Mouse (Mus musculus) urinary bladder, adult 18-20 months (tissue): ENCODE results near the gene Kcnb1.
"Not testable (repeated sequence)": the region's sequence is repeated elsewhere in the genome, so short reads cannot be mapped to it uniquely, and the experiment has no call there.

Experiments used
- DNase-seq, 2 experiments: peaks; one replicate each; pipeline ENCODE4 v3.0.0; 2022; ENCODE audit warnings: low spot score in 2 of 2, mixed read lengths in 2 of 2

The Kcnb1 gene

GRCm38 (mm10) chr2:167204686-167205085 is 14.7 kb upstream of the Kcnb1 start:
- not testable (repeated sequence) for DNase-seq

- no peak for DNase-seq
Measured at GRCm38 (mm10) chr2:167203505-167204166, 13.7 kb upstream of the Kcnb1 start.

- no peak for DNase-seq
Measured at GRCm38 (mm10) chr2:167201463-167202291, 11.7 kb upstream of the Kcnb1 start.

- DNase-seq = no peak
Measured at GRCm38 (mm10) chr2:167198660-167199427, 8.9 kb upstream of the Kcnb1 start.

GRCm38 (mm10) chr2:167193361-167193760 is 3.4 kb upstream of the Kcnb1 start:
- DNase-seq = no peak

- no peak for DNase-seq
Measured at GRCm38 (mm10) chr2:167189291-167190075, 472 bp downstream of the Kcnb1 start.

GRCm38 (mm10) chr2:167188315-167189207 is 1.4 kb downstream of the Kcnb1 start:
- DNase-seq = peak; percentile 72 to 79

GRCm38 (mm10) chr2:167187119-167187518 is 2.8 kb downstream of the Kcnb1 start:
- DNase-seq = no peak

GRCm38 (mm10) chr2:167186544-167186943 is 3.4 kb downstream of the Kcnb1 start:
- DNase-seq = no peak

GRCm38 (mm10) chr2:167186003-167186402 is 4.0 kb downstream of the Kcnb1 start:
- DNase-seq = no peak

GRCm38 (mm10) chr2:167185432-167185831 is 4.5 kb downstream of the Kcnb1 start:
- no peak for DNase-seq

- no peak for DNase-seq
Measured at GRCm38 (mm10) chr2:167181662-167182389, 8.1 kb downstream of the Kcnb1 start.

- no peak for DNase-seq
Measured at GRCm38 (mm10) chr2:167181096-167181495, 8.9 kb downstream of the Kcnb1 start.

GRCm38 (mm10) chr2:167179301-167179700 is 10.7 kb downstream of the Kcnb1 start:
- no peak for DNase-seq

GRCm38 (mm10) chr2:167177231-167177641 is 12.7 kb downstream of the Kcnb1 start:
- DNase-seq = no peak

GRCm38 (mm10) chr2:167175284-167175683 is 14.7 kb downstream of the Kcnb1 start:
- no peak for DNase-seq

- DNase-seq = peak in 1 of 2 experiments; percentile 53
Measured at GRCm38 (mm10) chr2:167173051-167173875, 16.7 kb downstream of the Kcnb1 start.

- DNase-seq = no peak
Measured at GRCm38 (mm10) chr2:167167515-167168212, 22.3 kb downstream of the Kcnb1 start.
